Mouse (Mus musculus) liver, adult 2 months (tissue): ENCODE measurements around the gene Fcmr.

Source experiments
- CTCF ChIP-seq: fragments of 200-500 bp; IDR thresholded peaks from 2 replicates; pipeline ENCODE4 v1.5.1; 2011; ENCODE audit warnings: low read depth, low read length, control low read depth
- POLR2A ChIP-seq: fragments of 200-500 bp; IDR thresholded peaks from 2 replicates; pipeline ENCODE4 v1.6.1; 2011; ENCODE audit warnings: low read length, control low read depth; ENCODE audit not compliant: insufficient read depth; ENCODE audit errors: extremely low read depth

GRCm38 (mm10) chr1:130864238-130864637 lies 1.2 kb upstream of the Fcmr start:
- TF ChIP-seq CTCF (no peak), POLR2A (no peak)
